Mouse (Mus musculus): ENCODE results near the gene Nudt17.
"Not testable (repeated sequence)": the region's sequence is repeated elsewhere in the genome, so short reads cannot be mapped to it uniquely, and the experiment has no call there.

Gene Nudt17

GRCm38 (mm10) chr3:96701003-96701402 lies 7.4 kb downstream of the Nudt17 start:
- DNase-seq (ENCODE audit: low spot score) = no peak

- peak; percentile 49 for DNase-seq (ENCODE audit: low spot score)
Observed at GRCm38 (mm10) chr3:96700376-96700775, 8.0 kb downstream of the Nudt17 start.

- no peak for DNase-seq (ENCODE audit: low spot score)
Observed at GRCm38 (mm10) chr3:96698993-96699690, 9.2 kb downstream of the Nudt17 start.

- DNase-seq (ENCODE audit: low spot score) = peak; percentile 76
Observed at GRCm38 (mm10) chr3:96696766-96697732, 11.3 kb downstream of the Nudt17 start.

DNA sequence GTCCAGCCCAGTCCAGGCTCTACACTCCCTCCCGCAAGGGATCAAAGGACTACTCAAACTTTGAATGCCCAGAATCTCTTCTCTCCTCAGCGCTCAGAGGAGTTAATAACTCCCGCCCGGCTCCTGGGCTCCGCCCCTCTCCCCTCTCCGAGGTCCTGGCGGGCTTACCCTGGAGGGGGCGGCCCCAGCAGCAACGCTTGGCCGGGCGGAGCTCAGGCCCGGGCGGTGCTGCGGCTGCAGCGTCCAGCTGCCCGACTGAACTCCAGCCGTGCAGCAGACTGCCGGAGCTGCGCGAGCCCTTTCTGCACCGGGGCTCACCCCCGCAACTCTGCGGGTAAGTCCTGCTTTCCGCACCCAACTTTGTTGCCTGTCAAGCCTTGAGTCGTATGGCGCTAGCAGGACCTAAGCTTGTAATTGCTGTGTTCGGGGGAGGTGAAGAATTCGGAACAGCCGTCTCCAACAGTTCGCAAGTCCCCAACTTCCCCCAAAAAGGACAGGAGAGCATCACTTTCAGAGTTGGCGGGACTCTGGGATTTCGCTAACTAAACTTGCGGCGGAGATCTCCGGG lies 12.1 kb downstream of the Nudt17 start, which contains the start of gene Pias3:
TSS of gene Pias3 (plus strand) at position 187 of the 568 bp plus-strand sequence.
- peak; percentile 55 for DNase-seq (ENCODE audit: low spot score)

- no peak for DNase-seq (ENCODE audit: low spot score)
Observed at GRCm38 (mm10) chr3:96693579-96693978, 14.8 kb downstream of the Nudt17 start.

DNA sequence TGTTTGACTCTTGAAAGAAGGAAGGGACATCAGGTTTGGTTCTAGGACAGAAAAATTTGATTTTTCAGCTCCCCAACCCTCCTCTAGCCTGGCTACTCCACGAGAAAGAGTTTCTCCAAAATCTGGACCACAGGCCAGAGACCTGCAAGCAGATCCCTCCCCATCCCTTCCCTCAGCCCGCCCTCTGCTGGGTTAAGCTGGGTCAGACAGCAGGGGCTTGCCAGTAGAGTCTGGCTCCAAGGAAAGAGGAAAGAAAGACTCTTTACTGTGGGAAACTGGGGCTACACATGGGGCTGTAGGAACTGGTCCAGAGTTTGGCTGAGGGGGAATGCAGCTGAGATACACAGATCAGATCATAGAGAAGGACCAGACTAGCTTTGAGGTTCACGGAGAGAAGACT lies 15.9 kb downstream of the Nudt17 start:
- no peak for DNase-seq (ENCODE audit: low spot score)

DNA sequence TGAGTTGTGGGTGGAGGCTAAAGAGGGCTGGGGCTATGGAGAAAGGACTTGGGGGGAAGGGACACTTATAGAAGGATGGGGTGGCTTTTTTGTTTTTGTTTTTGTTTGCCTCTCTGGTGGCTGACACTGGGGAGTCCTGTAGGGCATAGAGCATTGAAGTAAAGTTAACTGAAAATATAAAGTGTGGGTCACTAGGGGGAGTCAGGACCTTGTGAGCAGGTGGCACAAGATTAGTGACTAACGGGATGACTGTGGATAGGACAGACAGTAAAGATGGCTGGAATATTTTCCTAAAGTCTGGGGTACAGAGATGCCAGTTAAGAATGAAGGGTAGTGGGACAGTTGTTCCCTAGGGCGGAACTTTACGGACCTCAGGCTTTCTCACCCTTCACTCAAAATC lies 18.1 kb downstream of the Nudt17 start:
- no peak for DNase-seq (ENCODE audit: low spot score)

DNA sequence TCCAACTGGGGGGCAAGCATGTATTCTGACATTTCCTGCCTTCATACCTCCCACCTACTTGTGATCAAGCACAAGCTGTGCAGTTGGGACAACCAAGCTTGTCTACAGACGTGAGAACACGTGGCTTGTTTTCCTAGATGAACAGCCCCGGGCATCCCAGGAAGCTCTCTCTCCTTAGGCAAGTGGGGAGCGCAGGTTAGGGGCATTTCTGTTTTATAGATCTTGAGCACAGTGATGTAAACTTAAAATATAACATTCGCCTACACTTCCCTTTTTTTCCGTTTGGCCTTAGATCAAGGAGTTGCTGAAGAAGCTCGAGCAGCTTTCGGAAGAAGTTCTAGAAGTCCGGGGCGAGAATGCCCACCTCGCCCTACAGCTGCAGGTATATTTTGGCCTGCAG lies 19.5 kb downstream of the Nudt17 start:
- no peak for DNase-seq (ENCODE audit: low spot score)

- DNase-seq (ENCODE audit: low spot score) = not testable (repeated sequence)
Observed at GRCm38 (mm10) chr3:96686057-96686456, 22.3 kb downstream of the Nudt17 start.

GRCm38 (mm10) chr3:96684822-96685156 lies 23.6 kb downstream of the Nudt17 start:
- no peak for DNase-seq (ENCODE audit: low spot score)

DNA sequence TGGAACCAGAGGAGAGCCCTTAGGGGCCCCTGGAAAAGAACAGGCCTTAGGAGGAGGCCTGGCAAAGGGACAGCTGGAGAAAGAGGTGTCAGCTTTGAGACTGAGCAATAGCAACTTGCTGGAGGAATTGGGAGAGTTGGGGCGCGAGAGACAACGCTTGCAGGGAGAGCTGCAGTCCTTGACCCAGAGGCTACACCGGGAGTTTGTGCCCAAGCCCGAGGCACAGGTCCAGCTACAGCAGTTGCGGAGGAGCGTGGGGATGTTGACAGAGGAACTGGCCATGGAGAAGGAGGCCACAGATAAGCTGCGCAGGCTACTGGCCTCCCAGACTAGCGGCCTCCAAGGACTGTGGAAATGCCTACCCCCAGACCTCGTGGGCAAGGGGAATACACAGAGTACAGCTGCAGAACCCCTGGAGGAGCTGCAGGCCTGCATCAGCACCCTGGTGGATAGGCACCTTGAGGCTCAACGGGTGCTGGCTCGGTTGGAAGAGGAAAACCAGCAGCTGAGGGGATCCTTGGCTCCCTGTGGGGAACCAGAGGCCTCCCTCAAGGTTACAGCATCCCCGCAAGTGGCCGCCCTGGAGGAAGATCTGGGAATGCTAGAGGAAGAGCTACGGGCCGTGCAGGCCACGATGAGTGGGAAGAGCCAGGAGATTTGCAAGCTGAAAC lies 24.1 kb downstream of the Nudt17 start:
- DNase-seq (ENCODE audit: low spot score) = no peak

GRCm38 (mm10) chr3:96683496-96683895 lies 24.9 kb downstream of the Nudt17 start:
- no peak for DNase-seq (ENCODE audit: low spot score)

DNA sequence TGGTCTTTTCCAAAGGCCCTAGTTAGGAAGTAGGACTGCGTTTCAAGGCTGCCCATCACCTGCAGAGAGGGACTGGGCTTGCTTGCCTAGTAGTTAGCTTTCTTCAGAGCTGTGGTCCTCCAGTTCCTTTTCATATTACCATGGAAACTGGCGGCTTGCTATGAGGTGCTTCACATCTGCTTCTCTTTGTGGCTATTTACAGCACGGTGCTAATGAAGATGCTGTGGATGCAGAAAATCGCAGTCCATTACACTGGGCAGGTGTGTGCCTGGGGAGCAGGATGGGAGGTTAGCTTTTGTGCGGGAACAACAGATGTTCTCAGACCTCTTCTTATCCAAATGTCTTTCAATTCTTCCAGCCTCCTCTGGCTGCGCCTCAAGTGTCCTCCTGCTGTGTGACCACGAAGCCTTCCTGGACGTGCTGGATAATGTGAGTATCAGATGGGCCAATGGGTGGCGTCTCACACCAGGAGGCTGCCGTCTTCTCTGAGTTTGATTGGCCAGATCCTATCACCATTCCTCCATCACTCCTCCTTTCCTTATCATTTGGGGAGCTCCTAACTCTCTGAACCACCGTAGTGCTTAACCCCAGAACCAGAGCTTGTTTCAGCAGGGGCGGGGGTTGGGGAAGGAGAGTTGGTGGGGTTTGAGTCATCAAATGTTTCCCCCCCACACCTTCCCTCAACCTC lies 27.9 kb downstream of the Nudt17 start:
- no peak for DNase-seq (ENCODE audit: low spot score)

GRCm38 (mm10) chr3:96679159-96679674 lies 29.1 kb downstream of the Nudt17 start:
- peak; percentile 31 for DNase-seq (ENCODE audit: low spot score)

- DNase-seq (ENCODE audit: low spot score) = no peak
Observed at GRCm38 (mm10) chr3:96678456-96678855, 29.9 kb downstream of the Nudt17 start.

GRCm38 (mm10) chr3:96675690-96676089 lies 32.7 kb downstream of the Nudt17 start:
- no peak for DNase-seq (ENCODE audit: low spot score)

DNA sequence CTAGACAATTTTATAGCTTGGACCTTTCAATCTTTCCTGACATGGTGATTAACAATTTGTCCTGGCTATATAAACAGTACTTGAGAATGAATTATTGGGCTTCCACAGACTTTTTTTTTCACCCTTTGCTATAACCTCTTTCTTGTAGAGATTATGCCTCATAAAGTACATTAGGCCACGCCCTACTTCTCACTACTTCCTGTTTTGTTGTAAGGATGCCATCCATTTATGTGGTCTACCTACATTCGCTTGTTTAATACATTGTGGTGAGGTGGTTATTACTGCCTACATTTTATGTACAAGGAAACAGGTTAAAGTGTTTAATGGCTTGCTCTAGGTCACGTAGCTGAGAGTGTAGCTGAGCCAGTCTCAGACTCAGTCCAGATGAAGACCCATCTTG lies 33.2 kb downstream of the Nudt17 start:
- no peak for DNase-seq (ENCODE audit: low spot score)

DNA sequence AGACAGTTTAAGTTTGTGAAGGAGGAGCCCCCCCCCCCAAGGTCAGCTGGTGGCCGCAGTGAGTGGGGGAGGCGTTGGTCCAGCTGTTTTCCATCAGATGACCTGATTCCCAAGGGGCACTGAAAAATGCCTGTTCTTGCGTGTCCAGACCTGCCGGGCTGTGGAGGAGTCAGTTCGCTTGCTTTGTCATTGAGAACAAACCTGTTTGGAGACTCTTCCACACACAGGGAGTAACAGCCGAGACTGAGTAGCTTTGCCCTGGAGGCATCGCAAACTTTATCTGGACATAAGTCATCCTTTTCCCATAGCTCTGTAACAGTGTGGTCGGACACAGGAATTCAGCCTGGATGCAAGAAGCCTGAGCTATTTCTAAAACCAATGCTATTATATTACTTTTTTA lies 33.9 kb downstream of the Nudt17 start:
- no peak for DNase-seq (ENCODE audit: low spot score)

DNA sequence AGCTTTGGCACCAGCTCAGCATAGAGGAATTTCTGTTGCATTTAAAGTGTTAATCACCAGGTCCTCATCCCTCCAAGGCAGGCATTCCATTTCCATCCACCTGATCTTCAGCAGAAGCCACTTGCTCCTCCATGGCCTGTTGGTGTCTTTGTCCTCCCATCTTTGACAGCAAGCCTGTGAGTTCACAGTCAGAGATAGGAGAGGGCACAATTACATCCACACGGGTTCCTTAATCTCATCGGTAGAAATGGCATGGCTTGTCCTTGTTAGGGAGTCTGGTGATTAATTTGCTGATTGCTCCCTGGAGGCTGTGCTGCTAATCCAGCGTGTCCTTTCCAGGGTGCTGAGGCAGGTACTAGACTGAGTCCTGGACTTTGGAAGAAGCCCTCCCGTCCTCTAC lies 34.8 kb downstream of the Nudt17 start:
- DNase-seq (ENCODE audit: low spot score) = no peak

GRCm38 (mm10) chr3:96671519-96671918 lies 36.8 kb downstream of the Nudt17 start:
- DNase-seq (ENCODE audit: low spot score) = no peak

Data from c-Kit-positive CD71-positive TER-119-positive erythroid progenitor cells, embryonic 14.5 days (primary cell).